Mouse (Mus musculus): ENCODE results near the gene Dnph1.
"Not testable (repeated sequence)": the region's sequence is repeated elsewhere in the genome, so short reads cannot be mapped to it uniquely, and the experiment has no call there.

Dnph1 gene

DNA sequence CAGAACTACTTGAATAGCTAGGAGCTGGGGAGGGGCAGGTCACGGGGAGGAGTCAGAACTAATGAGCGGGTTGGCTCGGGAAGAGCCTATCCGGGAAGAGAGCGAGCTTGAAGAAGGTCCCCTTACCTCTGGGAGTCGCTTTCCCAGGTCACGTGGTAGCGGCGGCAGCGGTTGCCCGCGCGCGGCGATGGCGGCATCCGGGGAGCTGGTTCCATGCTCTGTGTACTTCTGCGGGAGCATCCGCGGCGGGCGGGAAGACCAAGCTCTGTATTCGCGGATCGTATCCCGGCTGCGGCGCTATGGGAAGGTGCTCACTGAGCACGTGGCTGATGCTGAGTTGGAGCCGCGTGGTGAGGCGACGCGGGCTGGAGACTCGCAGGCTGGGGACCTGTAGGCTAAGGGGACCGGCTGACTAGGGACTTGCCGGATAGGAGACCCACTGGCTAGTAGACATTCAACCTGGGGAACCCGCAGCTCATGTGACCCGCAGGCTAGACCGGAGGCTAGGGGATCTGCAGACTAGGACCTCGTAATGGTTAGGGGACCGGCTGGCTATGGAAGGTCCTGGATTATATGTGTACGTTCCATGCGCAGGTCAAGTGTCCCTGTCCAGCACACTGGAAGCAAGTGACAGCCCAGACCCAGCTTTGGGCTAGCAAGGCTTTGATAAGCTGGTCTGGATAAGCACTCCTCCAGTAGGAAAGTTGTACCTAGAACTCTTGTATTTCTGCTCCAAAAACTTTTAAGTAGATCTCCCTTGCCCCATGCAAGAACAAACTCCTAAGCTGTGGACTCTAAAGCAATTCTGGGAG is at the start of gene Dnph1:
Dnph1 (plus strand) TSS at position 89 of the 812 bp plus-strand sequence.
- DNase-seq (ENCODE audit: low spot score): peak; percentile 80

DNA sequence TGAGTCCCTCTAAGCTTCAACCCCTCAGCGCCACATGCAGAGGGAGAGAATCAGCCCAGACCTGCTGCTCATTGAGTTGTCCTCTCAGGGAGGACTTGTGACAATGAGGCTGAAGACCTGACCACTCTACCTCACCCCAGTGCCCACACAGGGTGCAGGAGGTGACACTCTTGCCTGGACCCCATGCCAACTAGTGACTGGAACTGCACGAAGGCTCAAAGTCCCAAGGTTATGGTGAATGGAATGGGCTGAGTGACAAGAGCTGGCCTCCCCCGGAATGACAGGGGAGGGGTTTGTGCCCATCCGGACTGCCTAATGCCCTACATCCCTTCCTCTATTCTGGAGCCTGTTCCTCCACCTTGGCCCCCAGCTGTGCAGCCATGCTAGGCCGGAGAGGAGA is 43.8 kb upstream of the Dnph1 start:
- no peak for DNase-seq (ENCODE audit: low spot score)

DNA sequence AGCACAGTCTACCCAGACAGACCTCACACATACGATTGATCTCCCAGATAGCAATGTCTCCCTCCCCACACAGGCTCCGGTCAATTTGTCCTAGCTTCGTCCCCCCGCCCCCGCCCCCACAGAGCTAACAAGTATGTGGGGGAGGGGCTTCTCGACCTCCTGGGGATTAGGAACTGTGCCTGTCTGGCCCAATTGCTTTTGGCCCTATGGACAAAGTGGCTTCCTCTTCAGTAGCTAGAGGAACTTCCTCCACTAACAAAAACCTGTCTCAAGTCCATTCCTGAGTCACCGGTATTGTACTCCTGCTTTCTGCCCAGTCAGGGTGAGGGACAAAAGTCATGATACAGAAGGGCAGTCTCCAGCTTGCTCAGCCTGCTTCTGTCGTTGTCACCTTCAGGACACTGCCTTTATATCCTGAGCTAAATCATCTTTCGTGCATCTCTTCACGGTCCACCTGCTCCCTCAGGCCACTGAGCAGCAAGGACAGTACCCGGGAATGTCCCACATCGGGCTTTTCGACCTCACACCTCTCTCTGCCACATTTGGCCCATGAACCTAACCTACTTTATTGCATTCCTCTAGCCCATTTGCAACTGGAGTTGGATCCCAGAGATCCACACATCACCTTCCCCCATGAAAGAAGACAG is 43.1 kb upstream of the Dnph1 start:
- no peak for DNase-seq (ENCODE audit: low spot score)

DNA sequence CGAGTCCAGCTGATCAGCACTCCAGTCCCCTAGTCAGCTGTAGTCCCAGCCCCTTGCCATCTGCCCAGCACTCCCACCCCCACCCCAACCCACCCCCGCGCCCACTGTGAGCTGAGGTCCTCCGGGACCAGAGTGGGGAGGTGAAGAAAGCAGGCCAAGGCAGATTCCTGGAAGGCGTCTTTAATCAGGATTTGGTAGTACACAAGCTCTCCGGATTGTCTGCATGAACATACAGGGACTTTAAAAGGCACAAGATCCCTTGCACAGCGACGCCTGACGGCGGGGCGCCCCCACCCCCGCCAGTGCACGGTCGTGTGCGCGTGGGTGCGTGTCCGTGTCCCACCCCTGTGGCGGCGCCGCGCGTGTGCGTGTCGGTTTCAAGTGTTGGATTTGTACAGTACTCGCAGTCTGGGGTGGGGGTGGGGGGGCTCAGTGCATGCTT is 42.5 kb upstream of the Dnph1 start:
- DNase-seq (ENCODE audit: low spot score): no peak

DNA sequence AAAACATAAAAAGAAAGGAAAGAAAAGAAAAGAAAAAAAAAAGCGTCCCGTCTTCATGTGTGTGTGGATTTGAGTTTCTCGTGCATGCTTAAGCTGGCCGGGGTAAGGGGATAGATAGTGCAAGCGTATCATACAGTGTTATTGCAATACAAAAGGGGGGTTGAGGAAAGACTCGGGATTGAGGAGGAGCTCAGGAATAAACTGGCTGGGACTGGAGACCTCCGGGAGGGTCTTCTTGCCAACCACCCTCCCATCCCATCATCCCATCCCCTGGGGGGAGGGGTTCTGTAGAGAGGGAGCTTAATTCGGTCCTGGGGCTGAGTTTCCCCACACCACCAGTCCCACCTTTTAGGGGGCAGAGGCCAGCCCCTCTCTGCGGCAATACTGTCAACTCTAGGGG is 42.0 kb upstream of the Dnph1 start:
- no peak for DNase-seq (ENCODE audit: low spot score)

DNA sequence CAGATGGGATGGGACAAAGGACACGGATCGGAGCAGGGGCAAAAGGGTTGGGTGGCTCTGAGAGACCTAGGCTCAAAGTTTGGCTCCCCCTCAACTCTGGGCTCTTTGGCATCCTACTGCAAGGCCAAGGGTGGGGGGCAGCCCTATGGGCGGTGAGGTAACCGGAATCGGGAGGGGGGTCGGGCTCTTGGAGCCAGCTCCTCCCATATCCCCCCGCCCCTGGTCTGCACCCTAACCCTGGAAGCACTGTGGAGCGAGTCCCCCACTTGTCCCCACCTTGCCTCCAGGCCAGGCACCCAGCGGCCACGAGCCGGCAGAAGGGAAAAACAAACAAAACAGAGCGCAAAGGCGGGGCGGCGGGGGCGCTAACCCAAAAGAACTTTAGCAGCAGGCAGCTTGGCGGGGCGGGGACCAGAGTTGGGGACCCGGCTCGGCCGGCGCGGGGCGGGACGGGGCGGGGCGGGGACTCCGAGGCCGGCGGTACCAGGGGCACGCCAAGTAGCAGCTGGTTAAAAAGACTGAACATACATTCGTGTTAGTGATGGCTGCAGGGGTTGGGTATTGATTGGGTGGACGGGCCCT is 41.3 kb upstream of the Dnph1 start:
- DNase-seq (ENCODE audit: low spot score): peak; percentile 54

DNA sequence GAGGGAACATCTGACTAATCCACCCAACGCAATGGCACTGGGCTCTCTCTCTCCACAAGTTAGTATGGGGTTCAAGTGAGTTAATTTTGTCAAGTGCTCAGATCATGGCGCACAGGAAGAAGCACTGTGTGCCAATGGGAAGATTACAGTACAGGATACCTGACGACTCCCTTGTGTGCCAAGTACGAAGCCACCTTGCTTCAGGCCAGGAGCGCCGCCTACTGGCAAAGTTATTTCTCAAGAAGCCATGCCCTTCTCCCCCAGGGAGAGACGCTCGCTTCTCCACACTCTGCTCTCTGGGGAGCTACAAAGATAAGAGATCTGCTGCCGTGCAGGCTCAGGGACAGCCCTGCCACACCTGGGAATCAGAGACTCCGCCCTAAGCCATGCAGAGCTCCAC is 38.7 kb upstream of the Dnph1 start:
- DNase-seq (ENCODE audit: low spot score): peak; percentile 69

DNA sequence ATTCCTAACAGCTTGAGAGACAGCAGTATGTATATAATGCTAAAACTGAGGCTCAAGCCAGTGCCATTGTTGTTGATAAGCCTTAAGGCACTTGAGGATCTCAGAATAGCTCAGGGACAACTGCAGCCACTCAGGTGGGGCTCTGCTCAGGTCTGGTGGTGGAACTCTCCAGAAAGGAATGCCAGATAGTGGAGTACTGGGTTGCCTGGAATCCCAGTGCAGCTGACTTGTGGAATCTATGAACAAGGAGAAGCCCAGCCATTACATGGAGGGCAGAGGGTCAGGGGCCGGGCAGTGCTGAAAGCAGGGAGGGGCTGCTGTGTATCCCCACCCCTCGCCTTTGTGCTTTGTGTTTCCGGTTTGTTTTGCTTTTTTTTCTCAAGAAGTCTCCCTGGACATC is 38.1 kb upstream of the Dnph1 start:
- no peak for DNase-seq (ENCODE audit: low spot score)

DNA sequence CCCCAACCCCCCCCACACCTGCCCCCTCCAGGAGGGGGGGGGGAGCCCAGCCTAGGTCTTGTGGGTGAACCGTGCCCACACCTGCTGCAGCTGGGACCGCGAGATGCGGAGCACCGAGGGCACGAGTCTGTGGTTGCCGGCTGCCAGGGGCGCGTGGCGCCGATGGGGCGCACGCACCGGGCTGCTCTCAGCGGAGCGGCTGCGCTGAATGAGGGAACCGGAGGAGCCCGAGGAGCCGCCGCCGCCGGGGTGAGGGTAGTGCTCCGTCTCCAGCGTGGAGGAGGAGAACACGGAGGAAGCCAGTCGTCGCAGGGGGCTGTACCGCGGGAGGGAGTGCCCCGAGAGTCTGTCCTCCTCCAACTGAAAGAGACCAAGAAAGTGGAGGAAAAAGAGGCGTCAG is 35.8 kb upstream of the Dnph1 start:
- no peak for DNase-seq (ENCODE audit: low spot score)

DNA sequence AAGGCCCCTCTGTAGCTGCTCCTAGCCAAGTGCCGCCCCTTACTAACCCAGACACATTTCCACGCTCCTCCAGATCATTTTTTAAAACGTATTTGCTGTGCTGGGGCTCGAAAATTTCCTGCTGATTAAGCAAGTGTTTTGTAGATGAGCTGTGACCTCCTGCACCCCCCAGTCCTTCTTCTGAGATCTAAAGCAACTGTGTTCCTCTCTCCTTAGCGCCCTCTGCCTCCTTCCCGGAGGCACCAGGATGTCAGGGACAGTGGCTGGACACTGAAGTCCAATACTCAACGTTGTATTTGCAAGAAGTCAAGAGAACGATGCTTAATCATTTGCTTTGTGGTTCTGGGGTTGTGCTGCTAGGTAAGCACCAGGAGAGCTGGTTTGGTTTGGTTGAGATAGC is 35.2 kb upstream of the Dnph1 start:
- no peak for DNase-seq (ENCODE audit: low spot score)

DNA sequence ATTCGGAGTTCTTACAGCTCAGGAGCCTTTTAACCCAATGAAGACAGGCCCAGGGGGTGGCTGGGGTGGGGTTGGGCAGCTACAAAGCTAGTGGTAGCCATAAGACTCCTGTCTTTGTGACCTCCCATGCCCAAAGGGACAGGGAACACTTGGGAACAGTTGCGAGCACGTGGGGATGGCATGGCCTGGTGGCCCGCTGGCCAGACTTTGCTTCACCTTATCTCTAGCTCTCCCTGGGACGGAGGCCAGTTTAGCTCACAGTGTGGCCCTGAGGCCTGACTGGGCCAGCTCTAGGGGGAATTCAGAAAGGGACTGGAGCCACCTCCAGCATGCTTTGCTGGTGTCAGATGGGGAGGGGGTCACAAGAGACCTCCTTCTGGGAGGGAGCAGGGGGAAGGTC is 34.3 kb upstream of the Dnph1 start:
- no peak for DNase-seq (ENCODE audit: low spot score)

DNA sequence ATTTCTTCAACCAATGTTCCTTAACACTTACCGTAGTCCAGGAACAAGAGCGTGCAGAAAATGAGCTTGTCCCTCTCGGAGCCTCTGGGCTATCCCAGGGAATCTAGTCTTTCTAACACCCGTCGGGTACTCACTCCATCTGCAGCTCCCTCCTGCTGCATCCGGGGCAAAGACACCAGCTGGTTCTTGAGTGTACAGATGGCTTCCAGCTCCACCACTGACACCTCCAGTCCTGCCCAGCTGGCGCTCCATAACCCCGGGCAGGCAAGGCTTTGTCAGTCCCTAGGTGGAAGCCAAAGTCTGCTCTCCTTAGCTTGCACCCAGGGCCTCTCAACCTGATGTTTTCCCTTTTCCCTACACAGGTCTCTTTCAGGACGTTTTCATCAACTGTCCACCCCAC is 28.7 kb upstream of the Dnph1 start:
- DNase-seq (ENCODE audit: low spot score): no peak

DNA sequence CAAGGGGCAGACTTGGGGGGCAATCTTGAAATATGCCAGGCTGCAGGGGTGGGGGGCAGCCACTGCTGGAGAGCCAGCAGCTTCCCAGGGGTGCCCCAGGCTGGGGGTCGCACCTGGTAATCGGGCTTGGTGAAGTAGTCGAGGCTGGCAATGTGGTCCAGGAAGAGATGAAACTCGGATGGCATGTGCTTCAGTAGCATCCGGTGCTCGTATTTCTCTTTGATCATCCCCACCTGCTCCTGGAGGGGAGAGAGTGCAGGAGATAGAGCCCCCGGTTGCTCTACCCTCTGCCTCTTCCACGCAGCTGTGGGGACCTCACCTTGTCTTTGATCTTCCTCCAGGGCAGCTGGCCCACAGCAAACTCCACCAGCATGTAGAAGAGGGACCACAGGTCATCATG is 19.9 kb upstream of the Dnph1 start:
- no peak for DNase-seq (ENCODE audit: low spot score)

DNA sequence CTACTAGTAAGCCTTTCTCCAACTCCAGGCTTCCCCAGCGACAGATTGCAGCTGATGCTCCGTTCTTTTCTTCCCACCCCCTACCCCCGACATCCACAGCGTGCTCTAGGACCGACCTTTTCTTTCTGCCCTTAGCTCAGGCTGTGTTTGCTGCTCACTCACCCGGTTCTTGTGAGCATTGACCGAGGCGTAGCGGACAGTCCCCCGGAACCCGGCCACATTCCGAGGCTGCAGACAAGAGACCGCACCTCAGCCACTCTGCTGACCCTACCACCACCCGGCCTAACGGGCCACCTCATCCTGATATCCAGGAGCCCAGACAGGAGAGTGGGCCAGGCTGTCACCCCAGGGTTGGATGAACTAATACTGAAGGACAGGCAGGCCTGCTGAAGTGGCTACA is 19.2 kb upstream of the Dnph1 start:
- DNase-seq (ENCODE audit: low spot score): no peak

DNA sequence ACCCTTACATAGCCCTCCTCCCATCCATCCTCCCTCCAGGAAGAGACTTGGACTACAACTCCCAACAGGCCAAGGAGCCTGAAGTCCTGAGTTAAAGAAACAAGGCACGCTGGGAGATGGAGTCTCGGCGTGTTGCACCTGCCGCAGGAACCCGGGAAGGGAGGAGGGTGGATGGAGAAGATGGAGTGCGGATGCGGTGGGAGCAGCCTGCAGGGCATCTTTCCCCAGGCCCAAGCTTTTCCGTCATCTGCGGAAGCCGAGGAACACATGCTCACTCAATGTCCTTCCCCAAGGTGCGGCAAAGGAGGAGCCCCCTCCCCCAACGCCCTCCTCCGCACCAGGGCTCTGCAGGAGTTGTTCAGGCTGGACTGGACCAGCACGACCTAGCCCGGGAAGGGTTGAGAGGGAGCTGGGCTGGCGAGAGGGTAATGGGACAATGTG is 12.9 kb upstream of the Dnph1 start:
- peak; percentile 28 for DNase-seq (ENCODE audit: low spot score)

DNA sequence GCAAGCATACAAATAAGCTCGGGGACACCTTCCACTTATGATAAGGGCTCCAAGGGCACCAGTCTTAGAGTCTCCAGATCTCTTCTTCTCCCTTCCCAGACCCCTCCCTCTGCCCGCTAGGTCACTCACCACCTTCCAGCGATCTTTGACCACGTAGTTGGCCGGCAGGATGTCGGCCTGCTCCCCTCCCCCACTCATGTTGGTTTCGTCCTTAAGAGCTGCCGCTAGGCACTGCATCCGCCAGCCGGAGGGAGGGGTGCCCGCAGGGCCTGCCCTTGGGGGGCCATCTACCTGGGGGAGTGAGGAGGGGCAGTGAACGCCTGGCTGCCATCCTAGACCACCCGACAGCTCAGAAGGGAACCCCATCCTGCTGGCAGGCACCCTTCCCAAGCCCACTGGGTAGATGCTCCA is 12.5 kb upstream of the Dnph1 start:
- DNase-seq (ENCODE audit: low spot score): no peak

DNA sequence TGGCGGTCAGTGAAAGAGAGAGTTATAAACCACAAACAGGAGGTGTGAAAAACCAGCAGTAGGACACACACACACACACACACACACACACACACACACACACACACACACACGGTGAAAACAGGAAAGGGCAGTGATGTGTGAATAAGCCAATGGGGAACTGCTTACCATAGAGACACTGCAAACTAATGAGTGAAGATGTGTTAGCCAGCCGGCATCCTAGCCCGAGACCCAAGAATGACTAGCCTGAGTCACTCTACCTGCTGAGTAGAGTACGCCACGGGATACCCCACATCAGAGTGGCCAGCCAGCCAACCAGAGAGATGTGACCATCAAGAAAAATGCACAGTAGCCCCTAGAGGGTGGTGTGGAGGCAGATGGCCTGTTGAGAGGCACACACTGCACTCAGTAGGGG is 12.0 kb upstream of the Dnph1 start:
- DNase-seq (ENCODE audit: low spot score): no peak

DNA sequence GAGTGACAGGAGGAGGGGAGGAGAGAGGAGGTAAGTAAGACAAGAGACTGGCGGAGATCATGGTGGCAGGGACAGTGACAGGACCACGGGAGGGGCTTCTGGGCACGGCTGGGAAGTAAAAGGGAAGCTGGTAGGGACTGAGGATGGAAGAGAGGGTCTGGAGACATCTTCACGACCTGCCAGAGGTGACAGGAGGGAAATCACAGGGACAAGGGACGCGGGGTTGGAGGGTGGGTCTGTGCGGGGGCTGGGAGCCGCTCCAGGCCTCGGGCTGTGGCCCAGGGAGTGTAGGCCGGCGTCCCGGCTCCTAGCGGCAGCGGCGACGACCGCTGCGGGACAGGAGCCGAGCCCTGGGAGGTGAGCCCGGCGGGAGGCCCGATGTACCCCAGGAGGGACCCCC is 9.5 kb upstream of the Dnph1 start:
- no peak for DNase-seq (ENCODE audit: low spot score)

DNA sequence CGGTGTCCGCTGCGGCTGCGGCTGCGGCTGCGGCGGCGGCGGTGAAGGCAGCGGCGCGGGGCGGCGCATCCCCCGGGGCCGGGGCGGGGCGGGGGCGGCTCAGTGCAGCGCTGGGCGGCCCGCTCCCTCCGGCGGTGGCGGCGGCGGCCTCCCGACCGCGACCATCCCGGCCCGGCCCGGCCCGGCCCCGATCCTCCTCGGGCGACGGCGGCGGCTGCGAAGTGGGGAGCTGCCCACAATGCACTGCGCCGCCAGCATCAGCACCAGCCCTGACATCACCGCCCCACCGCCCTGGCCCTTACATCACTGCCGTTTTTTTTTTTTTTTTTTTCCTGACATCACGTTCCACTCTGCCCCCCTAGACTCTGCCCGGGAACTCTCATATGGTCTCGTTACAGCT is 9.1 kb upstream of the Dnph1 start, which contains the start of gene Ttbk1:
Ttbk1 (minus strand) TSS at position 245 of the 400 bp plus-strand sequence.
- DNase-seq (ENCODE audit: low spot score): no peak

DNA sequence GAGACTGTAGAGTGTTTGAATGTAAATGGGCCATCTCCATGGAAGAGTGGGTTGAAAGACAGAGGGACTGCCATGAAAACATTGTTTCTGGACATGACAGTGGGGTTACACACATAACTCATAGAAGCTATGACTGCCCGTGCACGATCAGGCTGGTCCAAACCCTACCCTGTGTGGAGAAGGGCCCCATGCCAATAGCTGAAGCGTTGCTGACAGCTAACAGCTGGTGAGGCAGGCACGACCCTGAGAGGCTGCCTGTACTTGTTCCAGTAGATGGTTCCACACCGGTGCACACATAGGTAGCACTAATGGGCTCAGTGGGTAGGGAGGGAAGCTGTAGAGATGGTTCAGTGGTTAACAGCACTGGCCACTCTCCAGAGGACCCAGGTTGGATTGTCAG is 1.0 kb upstream of the Dnph1 start:
- DNase-seq (ENCODE audit: low spot score): no peak

DNA sequence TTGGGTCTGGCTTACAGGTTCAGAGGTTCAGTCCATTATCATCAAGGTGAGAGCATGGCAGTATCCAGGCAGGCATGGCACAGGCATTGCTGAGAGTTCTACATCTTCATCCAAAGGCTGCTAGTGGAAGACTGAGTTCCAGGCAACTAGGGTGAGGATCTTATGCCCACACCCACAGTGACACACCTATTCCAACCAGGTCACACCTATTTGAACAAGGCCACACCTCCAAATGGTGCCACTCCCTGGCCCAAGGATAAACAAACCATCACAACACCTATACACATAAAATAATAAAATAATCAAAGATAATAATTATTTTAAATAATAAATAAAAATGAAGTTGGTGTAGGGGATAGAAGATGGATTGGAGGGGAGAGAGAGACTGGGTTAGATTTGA is 430 bp upstream of the Dnph1 start:
- not testable (repeated sequence) for DNase-seq (ENCODE audit: low spot score)

DNA sequence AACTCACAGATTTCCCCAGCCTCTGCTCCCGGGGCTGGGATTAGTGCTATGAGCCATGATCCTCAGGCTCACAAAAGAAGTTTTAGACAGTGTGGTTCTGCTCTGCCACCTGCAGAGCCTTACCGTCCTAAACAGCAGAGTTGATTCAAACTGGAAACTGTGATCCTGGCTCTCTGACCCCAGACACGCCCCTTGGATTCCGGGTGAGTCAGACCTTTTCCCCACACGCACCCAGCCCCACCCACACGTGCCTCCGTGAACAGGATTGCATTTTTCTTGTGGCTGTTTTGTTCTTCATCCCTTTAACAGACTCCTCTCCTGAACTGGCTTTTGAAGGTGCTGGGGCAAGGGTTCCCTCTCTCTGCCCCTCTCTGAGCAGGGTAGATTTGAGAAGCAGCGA is 1.4 kb downstream of the Dnph1 start:
- DNase-seq (ENCODE audit: low spot score): peak; percentile 65

DNA sequence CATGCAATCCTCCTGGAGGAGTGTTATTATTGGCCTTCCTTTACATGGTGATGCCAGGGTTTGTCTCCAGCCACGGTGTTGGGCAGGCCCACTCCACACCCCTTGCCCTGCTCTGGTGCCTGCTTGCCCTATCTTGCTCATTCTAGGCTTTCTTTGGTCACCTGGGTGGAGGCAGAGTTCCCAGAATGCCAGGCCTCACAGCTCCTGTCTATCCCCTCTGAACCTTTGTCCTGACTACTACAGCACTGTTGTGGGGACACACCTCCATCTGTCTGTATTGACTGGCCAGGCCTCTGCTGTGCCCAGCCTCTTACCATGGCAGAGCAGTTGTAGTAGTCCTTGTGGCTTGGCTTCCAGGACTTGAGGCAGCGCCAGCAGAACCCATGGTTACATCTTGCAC is 6.3 kb downstream of the Dnph1 start:
- no peak for DNase-seq (ENCODE audit: low spot score)
